Mouse (Mus musculus) lung, postnatal 0 days (tissue): Measurements from ENCODE around the gene Eno2. TPM values are rescaled to one million over a fixed set of nuclear protein-coding genes. Genes with fewer than 3 reads are reported as not detected.
A peak's percentile ranks its signal among the peaks of the same experiment; 100 is the strongest.

Experiments used
- ATAC-seq: fragments of 200-750 bp; cut with Nextera tagmentation; 2 replicates; pipeline ENCODE4 v1.8.0; 2017; ENCODE audit warnings: moderate library complexity
- DNase-seq: peaks from one replicate; pipeline ENCODE4 v3.0.0-alpha.2; 2016; ENCODE audit warnings: low spot score
- H3K27ac ChIP-seq: fragments of 300-500 bp; sonication (generic); 2 replicates; pipeline ENCODE4 v1.5.1; 2014; ENCODE audit warnings: antibody characterized with exemption, mild to moderate bottlenecking, low read length, mixed read lengths
- H3K27me3 ChIP-seq: fragments of 300-500 bp; sonication (generic); replicated peaks from 2 replicates; pipeline ENCODE4 v1.6.1; 2014; ENCODE audit warnings: low read length, mixed read lengths; ENCODE audit not compliant: insufficient read depth
- H3K36me3 ChIP-seq: fragments of 300-500 bp; sonication (generic); 2 replicates; pipeline ENCODE4 v1.6.1; 2014; ENCODE audit warnings: low read length, mixed read lengths; ENCODE audit not compliant: insufficient read depth
- H3K4me1 ChIP-seq: fragments of 300-500 bp; sonication (generic); 2 replicates; pipeline ENCODE4 v1.6.1; 2014; ENCODE audit warnings: antibody characterized with exemption, low read depth, low read length, mixed read lengths; ENCODE audit not compliant: insufficient read depth
- H3K4me2 ChIP-seq: fragments of 300-500 bp; sonication (generic); replicated peaks from 2 replicates; pipeline ENCODE4 v1.6.1; 2014; ENCODE audit warnings: low read depth, mild to moderate bottlenecking, low read length, moderate library complexity, mixed read lengths
- H3K4me3 ChIP-seq: fragments of 300-500 bp; sonication (generic); 2 replicates; pipeline ENCODE4 v1.5.1; 2014; ENCODE audit warnings: low read depth, low read length
- H3K9ac ChIP-seq: fragments of 300-500 bp; sonication (generic); replicated peaks from 2 replicates; pipeline ENCODE4 v1.6.1; 2014; ENCODE audit warnings: low read depth, mild to moderate bottlenecking
- H3K9me3 ChIP-seq: fragments of 300-500 bp; sonication (generic); 2 replicates; pipeline ENCODE4 v1.6.1; 2016; ENCODE audit warnings: low read length, mixed read lengths
- CTCF ChIP-seq: IDR thresholded peaks from 2 replicates; pipeline ENCODE4 v1.5.1; 2016; ENCODE audit warnings: antibody characterized with exemption, mild to moderate bottlenecking
- EP300 ChIP-seq: IDR thresholded peaks from 2 replicates; pipeline ENCODE4 v1.6.1; 2016; ENCODE audit warnings: antibody characterized with exemption, mild to moderate bottlenecking, control low read depth
- WGBS: fragments of 180-500 bp; shearing (Covaris S2); extraction: QIAGEN DNeasy Blood & Tissue Kit; methylation state at CpG from one replicate; pipeline ENCODE4 v1.1.7; 2014; 5-methylcytosine and 5-hydroxymethylcytosine counted together
- polyA plus RNA-seq: library from polyadenylated mRNA; unstranded; fragments of >200 nt; fragmentation: Nextera tagmentation; extraction: Ambion mirVana; gene quantifications from 2 replicates; pipeline ENCODE4 v1.2.1, GENCODE M21; 2015

Eno2 gene
- polyA plus RNA-seq, 1 experiment from 2014 or later, result 1.5 TPM

DNA sequence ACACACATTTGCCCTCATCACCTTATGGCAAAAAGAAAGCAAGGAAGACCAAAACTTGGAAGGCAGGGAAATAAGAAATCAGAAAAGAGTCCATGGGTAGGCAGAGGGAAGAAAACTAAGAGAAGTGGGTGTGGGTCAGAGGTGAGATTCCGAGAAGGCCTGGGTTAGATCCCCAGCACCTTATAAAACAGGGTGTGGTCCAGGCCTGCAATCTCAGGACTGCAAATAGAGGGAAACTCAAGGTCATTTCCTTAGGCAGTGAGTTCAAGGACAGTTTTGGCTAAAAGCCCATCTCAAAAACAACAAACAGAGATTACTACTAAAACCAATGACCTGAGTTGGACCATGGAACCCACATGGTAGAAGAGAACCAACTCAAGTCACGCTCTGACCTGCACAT, 15.6 kb downstream of the Eno2 start:
- H3K27me3 ChIP-seq, result no peaks in the 10 kb centered on the region
- DNase-seq (no peak), ATAC-seq (no peak)
- H3K4me2 ChIP-seq, result no peak overlapping the region
- 74% methylated on average over 2 of the region's 2 CpGs for WGBS
- H3K9me3 ChIP-seq, result no peaks in the 10 kb centered on the region
- no peak overlapping the region for H3K9ac ChIP-seq
- no peak for TF ChIP-seq EP300
- TF ChIP-seq CTCF, result no peak
- H3K27ac ChIP-seq, result no peak overlapping the region
- no peak overlapping the region for H3K4me3 ChIP-seq
- peaks cover 16% of the 10 kb centered on the region for H3K4me1 ChIP-seq
- 0 out of 2 replicates have a peak, but pooled peaks cover 3% of the 10 kb centered on the region for H3K36me3 ChIP-seq

DNA sequence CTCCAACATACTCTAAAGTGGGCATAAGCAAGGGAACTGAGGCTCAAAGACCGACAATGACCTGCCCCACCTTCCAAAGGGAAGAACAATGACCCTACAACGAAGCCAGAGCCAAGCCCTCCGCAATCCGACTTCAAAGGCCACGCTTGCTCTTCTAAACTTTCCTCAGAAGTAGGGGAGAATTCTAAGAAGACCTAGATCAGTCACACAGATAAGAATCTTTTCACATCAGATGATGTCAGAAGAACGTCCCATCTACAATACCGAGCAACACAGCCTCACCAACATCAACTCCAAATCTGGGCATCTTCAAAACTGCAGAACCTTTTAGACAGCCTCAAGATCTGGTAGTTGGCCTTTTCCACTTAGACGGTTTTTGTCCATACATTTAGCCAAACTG, 19.1 kb downstream of the Eno2 start:
- no peak overlapping the region for H3K4me2 ChIP-seq
- DNase-seq, result no peak
- no peaks in the 10 kb centered on the region; the same call in 1 of the 2 replicates for H3K4me1 ChIP-seq
- TF ChIP-seq EP300 (no peak), CTCF (no peak)
- no peak overlapping the region for H3K27ac ChIP-seq
- ATAC-seq, result no peak
- 0 out of 2 replicates have a peak, but pooled peaks cover 3% of the 10 kb centered on the region for H3K36me3 ChIP-seq
- 74% methylated on average over 8 of the region's 8 CpGs for WGBS
- no peaks in the 10 kb centered on the region for H3K9me3 ChIP-seq
- no peaks in the 10 kb centered on the region for H3K27me3 ChIP-seq
- no peak overlapping the region for H3K9ac ChIP-seq
- no peak overlapping the region for H3K4me3 ChIP-seq

DNA sequence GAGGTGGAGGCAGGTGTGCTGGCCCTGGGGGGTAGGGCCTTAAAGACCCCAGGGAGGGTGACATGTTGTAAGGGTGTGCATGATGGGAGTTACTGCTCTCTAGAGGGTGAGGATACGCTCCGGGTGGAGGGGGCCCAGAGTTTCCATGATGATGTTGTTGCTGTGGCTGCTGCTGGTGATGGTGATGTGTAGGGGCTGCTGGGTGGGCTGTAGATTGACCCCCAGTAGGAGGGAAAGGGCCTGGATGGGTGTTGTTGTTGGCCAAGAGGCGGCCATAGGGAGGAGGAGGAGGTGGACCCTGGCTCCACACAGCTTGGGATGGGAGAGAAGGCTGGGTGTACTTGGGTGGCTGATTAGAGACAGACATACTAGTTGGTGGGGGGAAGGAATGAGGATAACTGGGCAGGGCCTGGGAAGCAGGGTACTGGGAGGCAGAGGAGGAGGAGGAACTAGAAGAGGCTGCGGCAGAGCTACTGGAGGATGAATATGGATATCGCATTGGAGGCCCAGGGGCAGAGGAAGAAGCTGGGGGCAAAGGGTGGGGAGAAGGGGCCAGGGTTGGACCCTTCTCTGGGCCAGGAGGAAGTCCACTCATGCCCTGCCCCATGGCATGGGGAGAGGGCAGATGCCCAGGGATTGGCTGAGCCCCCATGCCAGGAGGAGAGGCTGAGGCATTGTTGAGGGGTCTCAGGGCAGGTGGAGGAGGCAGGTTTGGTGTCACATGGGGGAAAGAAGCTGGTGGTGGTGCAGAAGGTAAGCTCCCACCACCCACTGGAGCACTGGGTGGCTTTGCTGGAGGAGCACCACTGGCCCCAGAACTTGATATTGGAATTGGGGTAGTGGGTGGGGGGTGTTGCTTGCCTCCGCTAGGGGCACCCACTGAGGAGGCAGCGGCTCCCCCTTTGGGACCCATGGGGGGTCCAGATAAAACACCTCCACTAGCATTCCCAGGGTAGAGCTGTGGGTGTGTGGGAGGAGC, 22.5 kb downstream of the Eno2 start:
- Histone ChIP-seq H3K9me3 (no peaks in the 10 kb centered on the region), H3K4me2 (no peak overlapping the region), H3K4me3 (no peak overlapping the region), H3K36me3 (peaks cover 12% of the 10 kb centered on the region; the same call in 1 of the 2 replicates), H3K4me1 (no peaks in the 10 kb centered on the region), H3K9ac (no peak overlapping the region), H3K27me3 (no peaks in the 10 kb centered on the region), H3K27ac (no peak overlapping the region)
- DNase-seq (no peak), ATAC-seq (no peak)
- TF ChIP-seq CTCF, result no peak
- no peak for TF ChIP-seq EP300
- WGBS, result 83% methylated on average over 7 of the region's 7 CpGs

DNA sequence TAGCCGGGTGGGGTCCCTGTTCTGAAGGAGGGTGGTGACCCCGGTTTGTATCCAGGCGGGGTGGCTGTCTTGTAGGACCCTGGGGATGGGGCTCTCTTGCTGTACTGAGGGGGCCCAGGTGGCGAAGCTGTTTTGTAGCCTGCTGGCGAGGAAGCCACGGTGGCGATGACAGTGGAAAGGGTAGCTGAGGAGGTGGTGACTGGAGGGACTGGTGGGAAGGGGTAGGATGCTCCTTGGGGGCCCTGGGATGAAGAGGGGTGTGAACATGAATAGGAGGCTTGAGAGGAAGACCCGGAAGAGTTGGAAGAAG, 23.2 kb downstream of the Eno2 start:
- peak overlapping the region; percentile 68 for H3K9ac ChIP-seq
- ATAC-seq (no peak), DNase-seq (no peak)
- H3K9me3 ChIP-seq, result no peaks in the 10 kb centered on the region
- peaks cover 12% of the 10 kb centered on the region; the same call in 1 of the 2 replicates for H3K36me3 ChIP-seq
- 23% methylated on average over 8 of the region's 8 CpGs for WGBS
- H3K27me3 ChIP-seq, result no peaks in the 10 kb centered on the region
- H3K4me1 ChIP-seq, result no peaks in the 10 kb centered on the region
- H3K4me3 ChIP-seq, result peak overlapping the region; percentile 53
- no peak for TF ChIP-seq EP300
- H3K4me2 ChIP-seq, result peak overlapping the region; percentile 99
- H3K27ac ChIP-seq, result peak overlapping the region; percentile 92

DNA sequence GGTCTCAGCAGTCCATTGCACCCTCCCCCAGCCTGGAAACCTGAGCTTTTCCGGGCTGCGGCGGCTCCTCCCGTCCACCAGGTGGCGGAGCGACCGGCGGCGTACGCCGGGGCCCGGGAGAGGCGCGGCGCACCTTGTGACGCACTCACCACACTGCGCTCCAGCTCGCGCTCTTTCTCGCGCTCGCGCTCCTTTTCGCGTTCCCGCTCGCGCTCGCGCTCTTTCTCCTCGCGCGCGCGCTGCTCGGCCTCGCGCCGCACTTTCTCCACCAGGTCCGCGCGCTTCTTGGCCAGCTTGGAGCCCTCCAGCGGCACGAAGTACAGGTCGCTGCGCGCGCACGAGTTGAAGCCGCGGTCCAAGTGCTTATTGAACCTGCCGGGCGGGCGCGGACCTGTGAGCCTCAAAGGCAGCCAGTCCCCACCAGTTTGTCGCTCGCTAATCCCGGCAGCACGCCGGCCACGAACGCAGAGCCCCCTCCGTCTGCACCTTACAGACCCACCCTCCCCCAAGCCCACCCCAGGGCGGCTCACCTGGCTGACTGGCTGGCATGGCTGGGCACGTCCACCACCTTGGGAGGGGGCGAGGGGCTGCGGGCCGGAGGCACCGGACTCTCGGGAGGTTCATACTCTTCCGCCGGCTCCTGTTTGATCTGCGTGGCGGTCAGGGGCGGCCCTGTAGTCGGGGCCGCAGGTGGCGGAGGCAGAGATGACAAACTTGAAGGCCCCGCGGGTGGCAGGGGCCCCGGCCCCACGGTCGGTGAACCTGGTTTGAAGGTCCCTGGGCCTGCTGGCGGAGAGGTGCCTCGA, 23.8 kb downstream of the Eno2 start:
- H3K27ac ChIP-seq, result peak overlapping the region; percentile 92
- no peaks in the 10 kb centered on the region for H3K9me3 ChIP-seq
- no peaks in the 10 kb centered on the region for H3K27me3 ChIP-seq
- H3K4me2 ChIP-seq, result peak overlapping the region; percentile 99
- H3K9ac ChIP-seq, result peak overlapping the region; percentile 68
- peaks cover 12% of the 10 kb centered on the region; the same call in 1 of the 2 replicates for H3K36me3 ChIP-seq
- ATAC-seq, result peak; percentile 85
- peak; percentile 97 for DNase-seq
- 3% methylated on average over 82 of the region's 85 CpGs for WGBS
- H3K4me1 ChIP-seq, result no peaks in the 10 kb centered on the region
- peak; percentile 94 for TF ChIP-seq CTCF
- no peak for TF ChIP-seq EP300
- peak overlapping the region; percentile 53 for H3K4me3 ChIP-seq

DNA sequence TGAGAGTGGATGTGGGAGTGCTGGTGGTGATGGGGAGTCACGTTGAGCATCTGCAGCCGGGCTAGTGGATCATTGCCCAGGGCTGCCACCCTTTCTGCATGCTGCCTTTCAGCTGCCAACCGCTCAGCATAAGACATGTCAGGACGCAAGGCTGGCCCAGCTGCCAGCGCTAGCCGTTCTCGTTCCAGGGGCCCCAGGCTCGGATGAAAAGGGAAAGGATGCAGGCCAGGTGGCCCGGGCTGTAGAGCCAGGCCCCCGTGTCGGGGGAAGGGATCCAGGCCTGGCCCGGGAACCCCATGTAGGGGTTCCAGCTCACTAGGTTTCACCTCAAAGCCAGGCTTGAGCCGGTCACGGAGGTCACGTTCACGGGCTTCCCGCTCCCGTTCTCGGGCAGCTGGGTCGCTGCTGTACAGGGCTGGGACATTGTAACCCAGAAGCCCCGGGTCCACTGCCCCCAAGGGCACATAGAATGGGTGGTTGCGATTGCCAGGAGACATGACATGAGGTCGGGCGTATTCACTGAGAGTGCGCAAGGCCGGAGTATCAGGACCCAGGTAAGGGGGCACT, 24.6 kb downstream of the Eno2 start:
- H3K27ac ChIP-seq, result no peak overlapping the region
- H3K4me3 ChIP-seq, result peak overlapping the region; percentile 53; the same call in 1 of the 2 replicates
- TF ChIP-seq EP300, result no peak
- TF ChIP-seq CTCF, result no peak
- H3K9me3 ChIP-seq, result no peaks in the 10 kb centered on the region
- peak overlapping the region; percentile 99 for H3K4me2 ChIP-seq
- H3K4me1 ChIP-seq, result no peaks in the 10 kb centered on the region; the same call in 1 of the 2 replicates
- H3K36me3 ChIP-seq, result peaks cover 12% of the 10 kb centered on the region; the same call in 1 of the 2 replicates
- WGBS, result 74% methylated on average over 26 of the region's 26 CpGs
- ATAC-seq (no peak), DNase-seq (no peak)
- no peaks in the 10 kb centered on the region for H3K27me3 ChIP-seq
- peak overlapping the region; percentile 68; the same call in 1 of the 2 replicates for H3K9ac ChIP-seq
